Mouse (Mus musculus) testis, postnatal 10 days (tissue): ENCODE data around the gene Chrna4.

Source experiments
- DNase-seq: peaks from one replicate; pipeline ENCODE4 v3.0.0; 2021; ENCODE audit warnings: low spot score

Chrna4 gene

GRCm38 (mm10) chr2:181043437-181043836 is at the start of gene Chrna4:
TSS of gene Chrna4 (minus strand) at chr2:181043546.
- DNase-seq = no peak

GRCm38 (mm10) chr2:181090123-181090522 is 46.8 kb upstream of the Chrna4 start:
- DNase-seq = no peak

- DNase-seq = no peak
Measured at GRCm38 (mm10) chr2:181084997-181085396, 41.7 kb upstream of the Chrna4 start.

GRCm38 (mm10) chr2:181083945-181084344 is 40.6 kb upstream of the Chrna4 start:
- no peak for DNase-seq

GRCm38 (mm10) chr2:181080886-181081285 is 37.5 kb upstream of the Chrna4 start:
- peak; percentile 66 for DNase-seq

- DNase-seq = no peak
Measured at GRCm38 (mm10) chr2:181079518-181079917, 36.2 kb upstream of the Chrna4 start.

- DNase-seq = no peak
Measured at GRCm38 (mm10) chr2:181078908-181079307, 35.6 kb upstream of the Chrna4 start.

GRCm38 (mm10) chr2:181075501-181075900 is 32.2 kb upstream of the Chrna4 start:
- DNase-seq = no peak

- no peak for DNase-seq
Measured at GRCm38 (mm10) chr2:181072403-181072714, 29.0 kb upstream of the Chrna4 start.

GRCm38 (mm10) chr2:181071706-181072402 is 28.5 kb upstream of the Chrna4 start:
- DNase-seq = peak; percentile 89

- no peak for DNase-seq
Measured at GRCm38 (mm10) chr2:181070136-181070535, 26.8 kb upstream of the Chrna4 start.

GRCm38 (mm10) chr2:181068499-181068898 is 25.2 kb upstream of the Chrna4 start:
- no peak for DNase-seq

GRCm38 (mm10) chr2:181065827-181066226 is 22.5 kb upstream of the Chrna4 start:
- DNase-seq = no peak

GRCm38 (mm10) chr2:181060127-181060526 is 16.8 kb upstream of the Chrna4 start:
- DNase-seq = peak; percentile 91

- no peak for DNase-seq
Measured at GRCm38 (mm10) chr2:181058193-181058592, 14.8 kb upstream of the Chrna4 start.

- no peak for DNase-seq
Measured at GRCm38 (mm10) chr2:181057341-181057740, 14.0 kb upstream of the Chrna4 start.

- no peak for DNase-seq
Measured at GRCm38 (mm10) chr2:181052171-181052570, 8.8 kb upstream of the Chrna4 start.

GRCm38 (mm10) chr2:181048986-181049385 is 5.6 kb upstream of the Chrna4 start:
- no peak for DNase-seq

- no peak for DNase-seq
Measured at GRCm38 (mm10) chr2:181048252-181048945, 5.1 kb upstream of the Chrna4 start.

- no peak for DNase-seq
Measured at GRCm38 (mm10) chr2:181044001-181044400, 655 bp upstream of the Chrna4 start.

GRCm38 (mm10) chr2:181042376-181042775 is 970 bp downstream of the Chrna4 start:
- DNase-seq = no peak

- no peak for DNase-seq
Measured at GRCm38 (mm10) chr2:181041941-181042340, 1.4 kb downstream of the Chrna4 start.

- DNase-seq = no peak
Measured at GRCm38 (mm10) chr2:181039356-181039680, 4.0 kb downstream of the Chrna4 start.
